Mouse (Mus musculus): Measurements from ENCODE around the gene Arnt2. TPM values are rescaled to one million over a fixed set of nuclear protein-coding genes. Genes with fewer than 3 reads are reported as not detected.

The Arnt2 gene
- total RNA-seq, 1 experiment from 2014 or later = not detected

GRCm38 (mm10) chr7:84310909-84311311 lies 99.1 kb downstream of the Arnt2 start:
- ATAC-seq (replicated peaks; ENCODE audit: low read depth, poor library complexity, severe bottlenecking) = no peak

GRCm38 (mm10) chr7:84307329-84307925 lies 102.5 kb downstream of the Arnt2 start:
- no peak for ATAC-seq (replicated peaks; ENCODE audit: low read depth, poor library complexity, severe bottlenecking)

GRCm38 (mm10) chr7:84300261-84300660 lies 109.7 kb downstream of the Arnt2 start:
- no peak for ATAC-seq (replicated peaks; ENCODE audit: low read depth, poor library complexity, severe bottlenecking)

GRCm38 (mm10) chr7:84299601-84300000 lies 110.4 kb downstream of the Arnt2 start:
- no peak for ATAC-seq (replicated peaks; ENCODE audit: low read depth, poor library complexity, severe bottlenecking)

- no peak for ATAC-seq (replicated peaks; ENCODE audit: low read depth, poor library complexity, severe bottlenecking)
These were observed 116.9 kb downstream of the Arnt2 start for GRCm38 (mm10) chr7:84293054-84293453.

GRCm38 (mm10) chr7:84287226-84287587 lies 122.8 kb downstream of the Arnt2 start:
- ATAC-seq (replicated peaks; ENCODE audit: low read depth, poor library complexity, severe bottlenecking) = no peak

- no peak for ATAC-seq (replicated peaks; ENCODE audit: low read depth, poor library complexity, severe bottlenecking)
These were observed 123.3 kb downstream of the Arnt2 start for GRCm38 (mm10) chr7:84286526-84287225.

GRCm38 (mm10) chr7:84285790-84286189 lies 124.2 kb downstream of the Arnt2 start:
- no peak for ATAC-seq (replicated peaks; ENCODE audit: low read depth, poor library complexity, severe bottlenecking)

GRCm38 (mm10) chr7:84284974-84285373 lies 125.0 kb downstream of the Arnt2 start:
- ATAC-seq (replicated peaks; ENCODE audit: low read depth, poor library complexity, severe bottlenecking) = no peak

GRCm38 (mm10) chr7:84282231-84282630 lies 127.7 kb downstream of the Arnt2 start:
- ATAC-seq (replicated peaks; ENCODE audit: low read depth, poor library complexity, severe bottlenecking) = no peak

- ATAC-seq (replicated peaks; ENCODE audit: low read depth, poor library complexity, severe bottlenecking) = no peak
These were observed 130.7 kb downstream of the Arnt2 start for GRCm38 (mm10) chr7:84279231-84279630.

- ATAC-seq (replicated peaks; ENCODE audit: low read depth, poor library complexity, severe bottlenecking) = no peak
These were observed 134.7 kb downstream of the Arnt2 start for GRCm38 (mm10) chr7:84275312-84275711.

GRCm38 (mm10) chr7:84273930-84274329 lies 136.0 kb downstream of the Arnt2 start:
- ATAC-seq (replicated peaks; ENCODE audit: low read depth, poor library complexity, severe bottlenecking) = no peak

- ATAC-seq (replicated peaks; ENCODE audit: low read depth, poor library complexity, severe bottlenecking) = peak; percentile 97
These were observed 137.7 kb downstream of the Arnt2 start for GRCm38 (mm10) chr7:84272206-84272818.

GRCm38 (mm10) chr7:84271429-84271828 lies 138.5 kb downstream of the Arnt2 start:
- ATAC-seq (replicated peaks; ENCODE audit: low read depth, poor library complexity, severe bottlenecking) = no peak

GRCm38 (mm10) chr7:84263466-84263865 lies 146.5 kb downstream of the Arnt2 start:
- no peak for ATAC-seq (replicated peaks; ENCODE audit: low read depth, poor library complexity, severe bottlenecking)

GRCm38 (mm10) chr7:84261341-84261740 lies 148.6 kb downstream of the Arnt2 start:
- no peak for ATAC-seq (replicated peaks; ENCODE audit: low read depth, poor library complexity, severe bottlenecking)

GRCm38 (mm10) chr7:84260401-84260800 lies 149.6 kb downstream of the Arnt2 start:
- no peak for ATAC-seq (replicated peaks; ENCODE audit: low read depth, poor library complexity, severe bottlenecking)

- ATAC-seq (replicated peaks; ENCODE audit: low read depth, poor library complexity, severe bottlenecking) = no peak
These were observed 150.5 kb downstream of the Arnt2 start for GRCm38 (mm10) chr7:84259309-84259985.

GRCm38 (mm10) chr7:84256661-84257060 lies 153.3 kb downstream of the Arnt2 start:
- no peak for ATAC-seq (replicated peaks; ENCODE audit: low read depth, poor library complexity, severe bottlenecking)

GRCm38 (mm10) chr7:84256245-84256644 lies 153.7 kb downstream of the Arnt2 start:
- no peak for ATAC-seq (replicated peaks; ENCODE audit: low read depth, poor library complexity, severe bottlenecking)

Measured in common myeloid progenitor, adult 5-6 weeks (primary cell).